In genomic region chr11:118584826-118585225, GRCm38 (mm10) we compare ENCODE assay signal across 9 mouse cellular contexts.
DNase-seq lines count a peak whose midpoint lies in the region; ATAC-seq lines count a peak whose summit lies in the region.
"Had no signal": no experiment of that assay in that cellular context is flagged by ENCODE, and none has a peak within 500 bp of the region (broad histone marks: within the 10 kb centered on the region; RNA-seq: fewer than 3 reads in every experiment).

No protein-coding gene starts in this region.

- WGBS in liver, embryonic 11.5 days, result 5% methylated on average over 15 of the region's 15 CpGs

- intact Hi-C loops in gastrocnemius, postnatal 36 days (cut with DNase I), result no loop called here

- no peaks in the 10 kb centered on the region for H3K27me3 ChIP-seq in liver, embryonic 11.5 days (replicated peaks; ENCODE audit: control insufficient read depth, insufficient read depth, low read length)

- no peak overlapping the region for H3K4me2 ChIP-seq in liver, embryonic 11.5 days
- H3K4me2 ChIP-seq: heart, embryonic 13.5 days had no signal

- H3K36me3 ChIP-seq in liver, embryonic 11.5 days (ENCODE audit: control insufficient read depth, insufficient read depth, low read length), result no peaks in the 10 kb centered on the region
- H3K36me3 ChIP-seq: heart, embryonic 13.5 days had no signal

- no peak overlapping the region for H3K27ac ChIP-seq in liver, embryonic 11.5 days (ENCODE audit: low read depth, low read length)
- H3K27ac ChIP-seq: heart, embryonic 13.5 days had no signal

- no peak overlapping the region for H3K4me3 ChIP-seq in liver, embryonic 11.5 days (ENCODE audit: low read depth, low read length)
- H3K4me3 ChIP-seq: heart, embryonic 13.5 days had no signal

- no peak for ATAC-seq in liver, embryonic 11.5 days (replicated peaks; ENCODE audit: low FRiP score)
- ATAC-seq in erythroblast, adult 5-6 weeks (replicated peaks; ENCODE audit: low FRiP score, poor library complexity, severe bottlenecking), result no peak

- no peaks in the 10 kb centered on the region for H3K4me1 ChIP-seq in liver, embryonic 11.5 days (replicated peaks; ENCODE audit: control insufficient read depth, insufficient read depth, low read length)
- H3K4me1 ChIP-seq: heart, embryonic 13.5 days had no signal

- H3K9me3 ChIP-seq in liver, embryonic 11.5 days (ENCODE audit: control insufficient read depth, low read length), result no peaks in the 10 kb centered on the region
- H3K9me3 ChIP-seq: heart, embryonic 13.5 days had no signal

- DNase-seq in right cerebral cortex, postnatal 14 days, result peak; percentile 67
- no peak for DNase-seq in right cerebral cortex, adult 2 months (ENCODE audit: low spot score in 2 of 2)
- peak; percentile 87 for DNase-seq in adrenal gland, postnatal 10 days
- peak; percentile 44 to 55 for DNase-seq in gastrocnemius, postnatal 36 days
- DNase-seq in liver, embryonic 11.5 days (ENCODE audit: low spot score), result peak; percentile 77
- DNase-seq in skeletal muscle tissue, adult 2 months (ENCODE audit: low read depth, low spot score), result peak; percentile 74
- no peak for DNase-seq in right cerebral cortex, postnatal 36 days (ENCODE audit: low spot score in 2 of 2)

- H3K9ac ChIP-seq in liver, embryonic 11.5 days (ENCODE audit: low read depth, low read length), result no peak overlapping the region
- H3K9ac ChIP-seq: heart, embryonic 13.5 days had no signal

Comparison
In these comparisons a context has a peak if more than half of its experiments do, and no peak if none do; other contexts are left out.
1. DNase-seq: peak in right cerebral cortex, postnatal 14 days (single experiment), adrenal gland, postnatal 10 days (single experiment), gastrocnemius, postnatal 36 days (2 of 2), liver, embryonic 11.5 days (single experiment) and skeletal muscle tissue, adult 2 months (single experiment); none in right cerebral cortex, adult 2 months (0 of 2) and right cerebral cortex, postnatal 36 days (0 of 2).